Mouse (Mus musculus) lung, postnatal 0 days (tissue): ENCODE measurements around the gene Rbms1.

Source experiments
- CTCF ChIP-seq: IDR thresholded peaks from 2 replicates; pipeline ENCODE4 v1.5.1; 2016; ENCODE audit warnings: antibody characterized with exemption, mild to moderate bottlenecking
- EP300 ChIP-seq: IDR thresholded peaks from 2 replicates; pipeline ENCODE4 v1.6.1; 2016; ENCODE audit warnings: antibody characterized with exemption, mild to moderate bottlenecking, control low read depth

DNA sequence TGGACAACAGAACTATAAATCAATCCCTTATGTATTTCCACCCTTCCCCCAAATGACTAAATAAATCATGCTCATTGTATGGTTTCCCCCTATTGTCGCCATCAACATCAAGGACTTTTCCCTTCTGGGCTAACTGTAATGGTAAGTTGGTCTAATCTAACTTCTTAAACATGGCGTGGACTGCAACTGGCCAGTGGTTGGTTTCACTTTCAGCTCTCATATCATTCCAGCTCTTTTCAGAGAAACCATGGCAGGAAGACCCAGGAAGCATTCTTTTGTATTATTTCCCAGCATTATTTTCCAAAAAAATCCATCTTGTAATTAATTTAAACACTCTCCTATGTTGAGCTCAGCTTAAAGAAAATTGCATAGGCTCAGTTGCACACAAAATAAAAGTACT lies 23.0 kb downstream of the Rbms1 start:
- TF ChIP-seq CTCF (no peak), EP300 (no peak)
